Mouse (Mus musculus): ENCODE results near the gene I0C0044D17Rik. TPM values are rescaled to one million over a fixed set of nuclear protein-coding genes. Genes with fewer than 3 reads are reported as not detected.

The I0C0044D17Rik gene
- total RNA-seq, 2 experiments from 2014 or later = not detected

- no peak for ATAC-seq (ENCODE audit: poor library complexity, severe bottlenecking)
These were observed 8.1 kb upstream of the I0C0044D17Rik start for GRCm38 (mm10) chr4:98831726-98832125.

GRCm38 (mm10) chr4:98826701-98827100 lies 3.1 kb upstream of the I0C0044D17Rik start:
- no peak for ATAC-seq (ENCODE audit: poor library complexity, severe bottlenecking)

- no peak for ATAC-seq (ENCODE audit: poor library complexity, severe bottlenecking)
These were observed 593 bp downstream of the I0C0044D17Rik start for GRCm38 (mm10) chr4:98823047-98823446.

- ATAC-seq (ENCODE audit: poor library complexity, severe bottlenecking) = no peak
These were observed 1.2 kb downstream of the I0C0044D17Rik start for GRCm38 (mm10) chr4:98822478-98822877.

- ATAC-seq (ENCODE audit: poor library complexity, severe bottlenecking) = no peak
These were observed 4.4 kb downstream of the I0C0044D17Rik start for GRCm38 (mm10) chr4:98819216-98819755.

GRCm38 (mm10) chr4:98817184-98817911 lies 6.3 kb downstream of the I0C0044D17Rik start, which contains the start of gene Kank4:
Gene Kank4, minus strand, starts transcription at chr4:98817537.
- no peak for ATAC-seq (ENCODE audit: poor library complexity, severe bottlenecking)

GRCm38 (mm10) chr4:98816807-98817183 lies 6.8 kb downstream of the I0C0044D17Rik start:
- no peak for ATAC-seq (ENCODE audit: poor library complexity, severe bottlenecking)

GRCm38 (mm10) chr4:98806306-98806705 lies 17.3 kb downstream of the I0C0044D17Rik start:
- no peak for ATAC-seq (ENCODE audit: poor library complexity, severe bottlenecking)

GRCm38 (mm10) chr4:98805291-98806048 lies 18.2 kb downstream of the I0C0044D17Rik start:
- ATAC-seq (ENCODE audit: poor library complexity, severe bottlenecking) = no peak

- no peak for ATAC-seq (ENCODE audit: poor library complexity, severe bottlenecking)
These were observed 19.0 kb downstream of the I0C0044D17Rik start for GRCm38 (mm10) chr4:98804476-98805134.

- ATAC-seq (ENCODE audit: poor library complexity, severe bottlenecking) = no peak
These were observed 21.9 kb downstream of the I0C0044D17Rik start for GRCm38 (mm10) chr4:98801775-98802174.

GRCm38 (mm10) chr4:98800824-98801223 lies 22.8 kb downstream of the I0C0044D17Rik start:
- no peak for ATAC-seq (ENCODE audit: poor library complexity, severe bottlenecking)

- ATAC-seq (ENCODE audit: poor library complexity, severe bottlenecking) = no peak
These were observed 26.9 kb downstream of the I0C0044D17Rik start for GRCm38 (mm10) chr4:98796591-98797341.

- ATAC-seq (ENCODE audit: poor library complexity, severe bottlenecking) = no peak
These were observed 28.4 kb downstream of the I0C0044D17Rik start for GRCm38 (mm10) chr4:98795241-98795640.

GRCm38 (mm10) chr4:98793486-98793885 lies 30.2 kb downstream of the I0C0044D17Rik start:
- ATAC-seq (ENCODE audit: poor library complexity, severe bottlenecking) = no peak

GRCm38 (mm10) chr4:98790721-98791120 lies 32.9 kb downstream of the I0C0044D17Rik start:
- ATAC-seq (ENCODE audit: poor library complexity, severe bottlenecking) = no peak

GRCm38 (mm10) chr4:98789861-98790311 lies 33.8 kb downstream of the I0C0044D17Rik start:
- no peak for ATAC-seq (ENCODE audit: poor library complexity, severe bottlenecking)

- ATAC-seq (ENCODE audit: poor library complexity, severe bottlenecking) = no peak
These were observed 34.4 kb downstream of the I0C0044D17Rik start for GRCm38 (mm10) chr4:98789133-98789765.

- no peak for ATAC-seq (ENCODE audit: poor library complexity, severe bottlenecking)
These were observed 37.4 kb downstream of the I0C0044D17Rik start for GRCm38 (mm10) chr4:98786281-98786680.

GRCm38 (mm10) chr4:98785851-98786250 lies 37.8 kb downstream of the I0C0044D17Rik start:
- no peak for ATAC-seq (ENCODE audit: poor library complexity, severe bottlenecking)
